Mouse (Mus musculus) spleen, adult 18-20 months (tissue): ENCODE results near the gene Gm17349.

Source experiments
- DNase-seq, 2 experiments: peaks; one replicate each; pipeline ENCODE4 v3.0.0; 2022; ENCODE audit warnings: mixed read lengths in 2 of 2

Gm17349 gene

DNA sequence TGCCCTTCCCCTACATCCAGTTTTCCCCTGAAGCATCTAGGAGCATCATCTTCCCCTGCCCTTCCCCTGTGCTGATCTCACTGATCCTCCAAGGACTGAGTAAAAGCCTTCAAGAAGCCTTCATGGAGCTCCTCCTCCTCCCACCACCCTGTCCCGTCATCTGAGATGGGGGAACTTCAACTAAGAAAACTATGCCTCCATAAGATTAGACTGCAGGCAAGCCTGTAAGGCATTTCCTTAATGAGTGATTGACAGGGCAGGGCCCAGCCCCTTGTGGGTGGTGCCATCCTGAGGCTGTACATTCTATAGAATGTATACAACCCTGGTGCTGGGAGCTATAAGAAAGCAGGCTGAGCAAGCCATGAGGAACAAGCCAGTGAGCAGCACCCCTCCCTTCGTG is 46.9 kb downstream of the Gm17349 start:
- no peak for DNase-seq

DNA sequence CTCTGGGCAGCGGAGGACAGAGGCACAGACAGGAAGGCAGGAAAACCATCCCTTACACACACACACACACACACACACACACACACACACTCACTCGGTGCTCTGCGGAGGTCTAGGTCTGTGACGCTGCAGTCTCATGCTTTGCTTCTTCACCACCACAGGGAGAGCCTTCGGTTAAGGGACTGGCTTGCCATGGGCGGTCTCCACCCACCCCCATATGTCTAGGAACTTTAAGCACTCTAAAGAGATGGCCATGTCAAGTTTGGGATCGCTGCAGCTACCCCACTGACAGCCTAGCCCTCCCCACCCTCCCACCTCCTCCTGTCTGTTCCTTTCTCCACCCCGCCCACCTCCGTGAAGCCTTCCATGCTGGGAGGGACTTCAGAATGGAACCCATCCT is 49.3 kb downstream of the Gm17349 start:
- DNase-seq, result no peak

DNA sequence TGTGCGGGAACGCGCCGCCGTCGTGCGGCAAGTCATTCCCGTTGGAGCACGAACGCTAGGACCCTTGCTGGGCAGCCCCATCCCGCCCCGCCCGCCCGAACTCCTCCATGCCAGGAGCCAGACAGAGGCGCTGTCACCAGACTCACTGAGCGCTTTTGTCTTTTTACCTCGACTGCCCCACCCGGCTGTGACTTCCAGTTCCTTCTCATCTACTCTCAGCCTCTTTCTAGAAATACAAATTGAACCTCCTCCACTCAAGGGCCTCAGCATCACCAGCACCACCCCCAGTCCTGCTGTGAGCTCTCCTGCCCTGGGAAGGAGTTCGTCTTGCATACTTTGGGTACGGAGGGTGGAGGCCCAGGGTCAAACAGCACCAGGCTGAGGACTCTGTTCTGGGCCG is 51.4 kb downstream of the Gm17349 start:
- DNase-seq, result no peak

DNA sequence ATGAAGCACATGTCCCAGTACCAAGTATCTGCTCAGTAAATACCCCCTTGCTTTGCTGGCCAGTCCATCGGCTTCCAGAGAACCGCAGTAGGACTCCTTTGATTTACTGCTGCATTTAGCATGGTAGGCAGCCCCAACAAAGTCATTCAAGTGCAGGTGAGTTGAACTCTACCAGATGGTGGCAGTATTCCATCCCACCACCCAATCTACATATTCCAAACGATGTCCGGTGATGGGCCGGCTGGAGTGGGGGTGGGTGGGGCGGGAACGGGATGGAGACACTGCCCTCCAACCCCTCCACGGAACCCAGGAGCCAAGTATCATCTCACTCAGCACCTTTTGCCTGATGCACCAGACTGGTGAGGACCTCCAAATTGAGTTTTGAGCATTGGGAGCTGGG is 52.0 kb downstream of the Gm17349 start:
- DNase-seq, result no peak
